ENCODE assay signal across 25 mouse cellular contexts in the genomic region with DNA sequence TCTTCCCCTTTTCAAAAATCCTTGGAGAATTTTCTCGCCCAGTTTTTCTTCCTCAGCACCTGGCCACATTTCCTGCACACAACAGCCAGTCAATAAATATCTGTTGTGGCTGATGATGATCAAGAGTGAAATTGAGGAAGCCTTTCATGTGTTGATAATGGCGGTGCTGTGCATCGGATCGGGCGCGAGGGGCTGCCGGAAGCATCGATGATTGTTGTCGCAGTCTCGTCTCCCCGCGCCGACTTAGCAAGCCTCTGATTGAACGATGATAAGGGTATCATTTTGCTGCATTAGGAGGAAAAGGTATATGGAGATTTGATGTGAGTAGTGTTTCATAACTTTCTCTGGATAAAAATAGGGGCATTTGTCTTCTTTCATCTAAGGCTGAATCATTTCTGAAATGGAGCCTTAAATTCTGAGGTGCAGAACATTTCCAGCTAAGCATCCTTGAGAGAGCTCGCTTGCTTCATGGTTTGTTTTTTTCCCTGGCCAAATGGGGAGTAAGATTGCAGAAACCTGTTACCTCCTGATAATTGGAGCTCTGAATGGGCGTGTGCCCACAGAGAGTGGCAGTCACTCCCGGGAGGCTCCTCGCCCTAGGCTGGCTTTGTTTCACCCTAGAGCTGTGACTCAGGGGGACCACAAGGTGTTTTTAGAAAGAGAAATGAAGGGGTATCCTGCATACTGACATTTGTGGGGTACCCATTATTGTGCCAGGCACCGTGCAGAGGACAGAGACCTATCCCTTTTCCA.
DNase-seq lines count a peak whose midpoint lies in the region; ATAC-seq and TF ChIP-seq lines count a peak whose summit lies in the region.
"Had no signal": no experiment of that assay in that cellular context is flagged by ENCODE, and none has a peak within 500 bp of the region (broad histone marks: within the 10 kb centered on the region; RNA-seq: fewer than 3 reads in every experiment).

No protein-coding gene starts in this region.

- intact Hi-C loops in heart, postnatal 36 days (cut with DNase I): no loop called here

- 71% methylated on average over 19 of the region's 19 CpGs for WGBS in heart, embryonic 13.5 days
- 53% methylated on average over 19 of the region's 19 CpGs for WGBS in liver, postnatal 0 days (ENCODE audit: insufficient replicate concordance)
- WGBS in forebrain, embryonic 14.5 days: 91% methylated on average over 19 of the region's 19 CpGs
- WGBS in midbrain, embryonic 16.5 days: 84% methylated on average over 19 of the region's 19 CpGs

- H3K9ac ChIP-seq in heart, embryonic 13.5 days: no peak overlapping the region
- H3K9ac ChIP-seq in liver, postnatal 0 days (replicated peaks): 0 out of 2 replicates have a peak overlapping the region, but pooled peaks have one; percentile 7
- no peak overlapping the region for H3K9ac ChIP-seq in forebrain, embryonic 14.5 days (ENCODE audit: low read length)
- no peak overlapping the region for H3K9ac ChIP-seq in midbrain, embryonic 16.5 days (ENCODE audit: low read depth, low read length)
- H3K9ac ChIP-seq: forebrain, embryonic 15.5 days; heart, embryonic 15.5 days; hindbrain, embryonic 12.5 days; limb, embryonic 12.5 days; lung, embryonic 15.5 days; neural tube, embryonic 15.5 days had no signal

- H3K27ac ChIP-seq in heart, embryonic 13.5 days (replicated peaks): 0 out of 2 replicates have a peak overlapping the region, but pooled peaks have one; percentile 20
- H3K27ac ChIP-seq in liver, postnatal 0 days (ENCODE audit: low read depth): peak overlapping the region; percentile 69
- H3K27ac ChIP-seq in forebrain, embryonic 14.5 days (ENCODE audit: low read depth, low read length): no peak overlapping the region
- H3K27ac ChIP-seq in midbrain, embryonic 16.5 days (ENCODE audit: low read length): no peak overlapping the region
- H3K27ac ChIP-seq: forebrain, embryonic 15.5 days; heart, embryonic 15.5 days; hindbrain, embryonic 12.5 days; limb, embryonic 12.5 days; lung, embryonic 15.5 days; macrophage; neural tube, embryonic 15.5 days had no signal

- no peaks in the 10 kb centered on the region for H3K36me3 ChIP-seq in heart, embryonic 13.5 days
- H3K36me3 ChIP-seq in liver, postnatal 0 days (replicated peaks; ENCODE audit: insufficient read depth, low read length): no peaks in the 10 kb centered on the region
- H3K36me3 ChIP-seq in forebrain, embryonic 14.5 days (ENCODE audit: control insufficient read depth, insufficient read depth, low read length): no peaks in the 10 kb centered on the region
- no peaks in the 10 kb centered on the region for H3K36me3 ChIP-seq in midbrain, embryonic 16.5 days (ENCODE audit: control insufficient read depth, insufficient read depth, low read length)
- H3K36me3 ChIP-seq: forebrain, embryonic 15.5 days; heart, embryonic 15.5 days; hindbrain, embryonic 12.5 days; limb, embryonic 12.5 days; lung, embryonic 15.5 days; neural tube, embryonic 15.5 days had no signal

- peak overlapping the region; percentile 43 for H3K4me2 ChIP-seq in heart, embryonic 13.5 days
- peak overlapping the region; percentile 62 for H3K4me2 ChIP-seq in liver, postnatal 0 days (ENCODE audit: low read depth, low read length)
- H3K4me2 ChIP-seq in forebrain, embryonic 14.5 days (ENCODE audit: low read length): no peak overlapping the region
- no peak overlapping the region for H3K4me2 ChIP-seq in midbrain, embryonic 16.5 days (ENCODE audit: low read length)
- H3K4me2 ChIP-seq: forebrain, embryonic 15.5 days; heart, embryonic 15.5 days; hindbrain, embryonic 12.5 days; limb, embryonic 12.5 days; lung, embryonic 15.5 days; neural tube, embryonic 15.5 days had no signal

- ATAC-seq in heart, embryonic 13.5 days (ENCODE audit: extremely low read depth, insufficient number of reproducible peaks, low FRiP score, low TSS enrichment): peak; percentile 66; the same call in 1 of the 2 replicates
- ATAC-seq in liver, postnatal 0 days: peak; percentile 97
- no peak for ATAC-seq in forebrain, embryonic 14.5 days
- ATAC-seq in midbrain, embryonic 16.5 days: no peak
- ATAC-seq: activated CD4-positive, CD25-positive, alpha-beta regulatory T cell, adult 4 months; forebrain, embryonic 15.5 days had no signal

- DNase-seq in heart, postnatal 36 days: no peak
- peak; percentile 83 for DNase-seq in c-Kit-positive CD71-positive TER-119-negative erythroid progenitor cells, embryonic 14.5 days (ENCODE audit: low read depth)
- DNase-seq in liver: peak; percentile 88
- peak; percentile 61 for DNase-seq in liver, postnatal 0 days
- no peak for DNase-seq in forebrain, embryonic 14.5 days (ENCODE audit: low spot score)
- no peak for DNase-seq in kidney, adult 9 months
- DNase-seq: adrenal gland, postnatal 10 days; cerebellum, adult 18-20 months; cerebellum, postnatal 36 days; kidney, adult 18-20 months; kidney, postnatal 14 days; layer of hippocampus, adult 9-11 months; midbrain, embryonic 14.5 days; thymus, adult 18-20 months; thymus, postnatal 4 days had no signal

- TF ChIP-seq EP300 in liver, postnatal 0 days (IDR thresholded peaks at IDR 0.05; ENCODE audit: low read depth): peak; percentile 95

- H3K9me3 ChIP-seq in heart, embryonic 13.5 days: no peaks in the 10 kb centered on the region
- H3K9me3 ChIP-seq in liver, postnatal 0 days (ENCODE audit: low read length): no peaks in the 10 kb centered on the region
- no peaks in the 10 kb centered on the region for H3K9me3 ChIP-seq in forebrain, embryonic 14.5 days (replicated peaks; ENCODE audit: control insufficient read depth, low read length)
- no peaks in the 10 kb centered on the region for H3K9me3 ChIP-seq in midbrain, embryonic 16.5 days (replicated peaks; ENCODE audit: control insufficient read depth, low read length, poor library complexity, severe bottlenecking)
- H3K9me3 ChIP-seq: forebrain, embryonic 15.5 days; heart, embryonic 15.5 days; hindbrain, embryonic 12.5 days; limb, embryonic 12.5 days; lung, embryonic 15.5 days; neural tube, embryonic 15.5 days had no signal

- TF ChIP-seq CTCF in liver, postnatal 0 days (IDR thresholded peaks at IDR 0.05; ENCODE audit: low read depth): no peak

- H3K4me1 ChIP-seq in heart, embryonic 13.5 days: no peaks in the 10 kb centered on the region
- peaks cover 17% of the 10 kb centered on the region for H3K4me1 ChIP-seq in liver, postnatal 0 days (ENCODE audit: insufficient read depth)
- no peaks in the 10 kb centered on the region for H3K4me1 ChIP-seq in forebrain, embryonic 14.5 days (ENCODE audit: control insufficient read depth, insufficient read depth, low read length)
- no peaks in the 10 kb centered on the region for H3K4me1 ChIP-seq in midbrain, embryonic 16.5 days (ENCODE audit: control insufficient read depth, insufficient read depth, low read length)
- H3K4me1 ChIP-seq: forebrain, embryonic 15.5 days; heart, embryonic 15.5 days; hindbrain, embryonic 12.5 days; limb, embryonic 12.5 days; lung, embryonic 15.5 days; neural tube, embryonic 15.5 days had no signal

- peak overlapping the region; percentile 23; the same call in 1 of the 2 replicates for H3K4me3 ChIP-seq in heart, embryonic 13.5 days
- H3K4me3 ChIP-seq in liver, postnatal 0 days (ENCODE audit: low read depth, low read length): peak overlapping the region; percentile 24
- H3K4me3 ChIP-seq in forebrain, embryonic 14.5 days (ENCODE audit: low read depth, low read length): no peak overlapping the region
- no peak overlapping the region for H3K4me3 ChIP-seq in midbrain, embryonic 16.5 days (ENCODE audit: low read depth, low read length)
- H3K4me3 ChIP-seq: forebrain, embryonic 15.5 days; heart, embryonic 15.5 days; hindbrain, embryonic 12.5 days; limb, embryonic 12.5 days; lung, embryonic 15.5 days; neural tube, embryonic 15.5 days had no signal

- H3K27me3 ChIP-seq in heart, embryonic 13.5 days (replicated peaks): peaks cover 16% of the 10 kb centered on the region
- no peaks in the 10 kb centered on the region for H3K27me3 ChIP-seq in liver, postnatal 0 days (ENCODE audit: insufficient read depth, low read length)
- no peaks in the 10 kb centered on the region for H3K27me3 ChIP-seq in forebrain, embryonic 14.5 days (replicated peaks; ENCODE audit: control insufficient read depth, insufficient read depth, low read length)
- no peaks in the 10 kb centered on the region for H3K27me3 ChIP-seq in midbrain, embryonic 16.5 days (ENCODE audit: control insufficient read depth, insufficient read depth, low read depth, low read length)
- H3K27me3 ChIP-seq: forebrain, embryonic 15.5 days; lung, embryonic 15.5 days had no signal

Comparison
In these comparisons a context has a peak if more than half of its experiments do, and no peak if none do; other contexts are left out.
1. ATAC-seq: peak in heart, embryonic 13.5 days (single experiment) and liver, postnatal 0 days (single experiment); none in forebrain, embryonic 14.5 days (single experiment) and midbrain, embryonic 16.5 days (single experiment).
2. H3K27ac ChIP-seq: peak in heart, embryonic 13.5 days (single experiment) and liver, postnatal 0 days (single experiment); none in forebrain, embryonic 14.5 days (single experiment) and midbrain, embryonic 16.5 days (single experiment).
3. H3K4me2 ChIP-seq: peak in heart, embryonic 13.5 days (single experiment) and liver, postnatal 0 days (single experiment); none in forebrain, embryonic 14.5 days (single experiment) and midbrain, embryonic 16.5 days (single experiment).
4. H3K4me3 ChIP-seq: peak in heart, embryonic 13.5 days (single experiment) and liver, postnatal 0 days (single experiment); none in forebrain, embryonic 14.5 days (single experiment) and midbrain, embryonic 16.5 days (single experiment).
5. DNase-seq: peak in c-Kit-positive CD71-positive TER-119-negative erythroid progenitor cells, embryonic 14.5 days (single experiment), liver (single experiment) and liver, postnatal 0 days (single experiment); none in heart, postnatal 36 days (0 of 2), forebrain, embryonic 14.5 days (single experiment) and kidney, adult 9 months (single experiment).